In genomic region chr13:55522730-55523129, GRCm38 (mm10) we compare ENCODE assay signal across 13 mouse cellular contexts. TPM values are rescaled to one million over a fixed set of nuclear protein-coding genes. Genes with fewer than 3 reads are reported as not detected.
A peak's percentile ranks its signal among the peaks of the same experiment; 100 is the strongest.
DNase-seq lines count a peak whose midpoint lies in the region; ATAC-seq and TF ChIP-seq lines count a peak whose summit lies in the region.
"Had no signal": no experiment of that assay in that cellular context is flagged by ENCODE, and none has a peak within 500 bp of the region (broad histone marks: within the 10 kb centered on the region; RNA-seq: fewer than 3 reads in every experiment).

No protein-coding gene starts in this region.

- no peaks in the 10 kb centered on the region for H3K4me1 ChIP-seq in heart, postnatal 0 days (ENCODE audit: control insufficient read depth, insufficient read depth)
- no peaks in the 10 kb centered on the region; the same call in 1 of the 2 replicates for H3K4me1 ChIP-seq in intestine, embryonic 15.5 days (replicated peaks)
- H3K4me1 ChIP-seq: embryonic facial prominence, embryonic 12.5 days; neural tube, embryonic 13.5 days had no signal

- peak; percentile 74 for ATAC-seq in heart, postnatal 0 days (ENCODE audit: insufficient read depth, low read depth)
- no peak for ATAC-seq in intestine, embryonic 15.5 days
- ATAC-seq: intestine, postnatal 0 days had no signal

- 43% methylated on average over 8 of the region's 8 CpGs for WGBS in heart, postnatal 0 days
- 68% methylated on average over 8 of the region's 8 CpGs for WGBS in intestine, embryonic 15.5 days

- TF ChIP-seq CTCF in heart, postnatal 0 days (IDR thresholded peaks at IDR 0.05; ENCODE audit: low read depth) = no peak

- H3K27ac ChIP-seq in heart, postnatal 0 days (ENCODE audit: low read depth) = peak overlapping the region; percentile 70
- no peak overlapping the region for H3K27ac ChIP-seq in intestine, embryonic 15.5 days
- H3K27ac ChIP-seq: embryonic facial prominence, embryonic 12.5 days; neural tube, embryonic 13.5 days had no signal

- H3K9ac ChIP-seq in heart, postnatal 0 days (replicated peaks; ENCODE audit: low read depth, low read length) = no peak overlapping the region
- H3K9ac ChIP-seq in intestine, embryonic 15.5 days = no peak overlapping the region
- H3K9ac ChIP-seq: embryonic facial prominence, embryonic 12.5 days; neural tube, embryonic 13.5 days had no signal

- H3K4me2 ChIP-seq in heart, postnatal 0 days (ENCODE audit: low read depth, low read length) = no peak overlapping the region
- no peak overlapping the region for H3K4me2 ChIP-seq in intestine, embryonic 15.5 days (replicated peaks)
- H3K4me2 ChIP-seq: embryonic facial prominence, embryonic 12.5 days; neural tube, embryonic 13.5 days had no signal

- H3K4me3 ChIP-seq in heart, postnatal 0 days (ENCODE audit: low read depth, low read length) = no peak overlapping the region
- no peak overlapping the region for H3K4me3 ChIP-seq in intestine, embryonic 15.5 days (replicated peaks)
- H3K4me3 ChIP-seq: embryonic facial prominence, embryonic 12.5 days; midbrain, embryonic 10.5 days; neural tube, embryonic 13.5 days had no signal

- DNase-seq in kidney, adult 9 months = peak; percentile 11
- DNase-seq in kidney, postnatal 36 days = no peak
- DNase-seq in ES-CJ7 (ENCODE audit: low read depth, low spot score) = peak; percentile 47
- DNase-seq in fat pad, adult 2 months (ENCODE audit: extremely low read depth, low read depth, low spot score) = peak; percentile 43
- peak; percentile 43 for DNase-seq in heart, postnatal 0 days (ENCODE audit: low spot score)
- DNase-seq in retina, embryonic 14.5 days (ENCODE audit: low spot score) = no peak
- DNase-seq in ovary, adult 18-20 months (ENCODE audit: low spot score) = no peak
- DNase-seq: thymus, adult 2 months had no signal

- H3K27me3 ChIP-seq in heart, postnatal 0 days (ENCODE audit: control insufficient read depth, insufficient read depth, low read length) = peaks cover 7% of the 10 kb centered on the region; the same call in 1 of the 2 replicates
- H3K27me3 ChIP-seq in intestine, embryonic 15.5 days (replicated peaks) = no peaks in the 10 kb centered on the region
- H3K27me3 ChIP-seq: embryonic facial prominence, embryonic 12.5 days; neural tube, embryonic 13.5 days had no signal

- no peak for TF ChIP-seq EP300 in heart, postnatal 0 days (IDR thresholded peaks at IDR 0.05; ENCODE audit: low read depth)

- H3K36me3 ChIP-seq in heart, postnatal 0 days (replicated peaks; ENCODE audit: control insufficient read depth, insufficient read depth, low read length) = no peaks in the 10 kb centered on the region; the same call in 1 of the 2 replicates
- H3K36me3 ChIP-seq in intestine, embryonic 15.5 days = no peaks in the 10 kb centered on the region
- H3K36me3 ChIP-seq: embryonic facial prominence, embryonic 12.5 days had no signal

- H3K9me3 ChIP-seq in heart, postnatal 0 days (replicated peaks; ENCODE audit: control insufficient read depth, low read length) = no peaks in the 10 kb centered on the region
- no peaks in the 10 kb centered on the region for H3K9me3 ChIP-seq in intestine, embryonic 15.5 days
- H3K9me3 ChIP-seq: embryonic facial prominence, embryonic 12.5 days; midbrain, embryonic 10.5 days; neural tube, embryonic 13.5 days had no signal

RNA-seq across cellular contexts. Expression of gene Dok3, which starts 6.4 kb away (rescaled TPM):
- 2.7 and 2.8 TPM in 2 replicates for total RNA-seq in heart, postnatal 0 days (2014; rRNA removed; ENCODE audit: low replicate concordance)
- 0.95 and 1.4 TPM in 2 replicates for polyA plus RNA-seq in heart, postnatal 0 days (2015; fragmentation: Nextera tagmentation; extraction: Ambion mirVana)
- 3.1 and 3.6 TPM in 2 replicates for polyA plus RNA-seq in intestine, embryonic 15.5 days (2015; fragmentation: Nextera tagmentation; extraction: Ambion mirVana)

RNA-seq across cellular contexts. Expression of gene Pdlim7, which starts 9.3 kb away (rescaled TPM):
- 134 and 186 TPM in 2 replicates for total RNA-seq in heart, postnatal 0 days (2014; rRNA removed; ENCODE audit: low replicate concordance)
- 190 and 210 TPM in 2 replicates for polyA plus RNA-seq in heart, postnatal 0 days (2015; fragmentation: Nextera tagmentation; extraction: Ambion mirVana)
- polyA plus RNA-seq in intestine, embryonic 15.5 days (2015; fragmentation: Nextera tagmentation; extraction: Ambion mirVana) = 187 and 195 TPM in 2 replicates

RNA-seq across cellular contexts. Expression of gene Ddx41, which starts 13.7 kb away (rescaled TPM):
- total RNA-seq in heart, postnatal 0 days (2014; rRNA removed; ENCODE audit: low replicate concordance) = 25.3 and 30.4 TPM in 2 replicates
- polyA plus RNA-seq in heart, postnatal 0 days (2015; fragmentation: Nextera tagmentation; extraction: Ambion mirVana) = 16.3 and 17.3 TPM in 2 replicates
- polyA plus RNA-seq in intestine, embryonic 15.5 days (2015; fragmentation: Nextera tagmentation; extraction: Ambion mirVana) = 50.9 and 51.0 TPM in 2 replicates

RNA-seq across cellular contexts. Expression of gene Dbn1, which starts 34.8 kb away (rescaled TPM):
- total RNA-seq in heart, postnatal 0 days (2014; rRNA removed; ENCODE audit: low replicate concordance) = 38.5 and 46.0 TPM in 2 replicates
- 30.2 and 30.9 TPM in 2 replicates for polyA plus RNA-seq in heart, postnatal 0 days (2015; fragmentation: Nextera tagmentation; extraction: Ambion mirVana)
- 103 and 109 TPM in 2 replicates for polyA plus RNA-seq in intestine, embryonic 15.5 days (2015; fragmentation: Nextera tagmentation; extraction: Ambion mirVana)

RNA-seq across cellular contexts. Expression of gene Fam193b, which starts 48.2 kb away (rescaled TPM):
- 17.7 and 19.6 TPM in 2 replicates for total RNA-seq in heart, postnatal 0 days (2014; rRNA removed; ENCODE audit: low replicate concordance)
- 9.5 and 10.3 TPM in 2 replicates for polyA plus RNA-seq in heart, postnatal 0 days (2015; fragmentation: Nextera tagmentation; extraction: Ambion mirVana)
- 22.9 and 23.5 TPM in 2 replicates for polyA plus RNA-seq in intestine, embryonic 15.5 days (2015; fragmentation: Nextera tagmentation; extraction: Ambion mirVana)

Comparison
In these comparisons a context has a peak if more than half of its experiments do, and no peak if none do; other contexts are left out.
1. DNase-seq: peak in kidney, adult 9 months (single experiment), ES-CJ7 (single experiment), fat pad, adult 2 months (single experiment) and heart, postnatal 0 days (single experiment); none in kidney, postnatal 36 days (0 of 2), retina, embryonic 14.5 days (single experiment) and ovary, adult 18-20 months (single experiment).